Mouse (Mus musculus) ovary, postnatal 10 days (tissue): Measurements from ENCODE around the gene 1700018B08Rik.

Experiments
- DNase-seq: peaks from one replicate; pipeline ENCODE4 v3.0.0; 2022; ENCODE audit warnings: low spot score

The 1700018B08Rik gene

DNA sequence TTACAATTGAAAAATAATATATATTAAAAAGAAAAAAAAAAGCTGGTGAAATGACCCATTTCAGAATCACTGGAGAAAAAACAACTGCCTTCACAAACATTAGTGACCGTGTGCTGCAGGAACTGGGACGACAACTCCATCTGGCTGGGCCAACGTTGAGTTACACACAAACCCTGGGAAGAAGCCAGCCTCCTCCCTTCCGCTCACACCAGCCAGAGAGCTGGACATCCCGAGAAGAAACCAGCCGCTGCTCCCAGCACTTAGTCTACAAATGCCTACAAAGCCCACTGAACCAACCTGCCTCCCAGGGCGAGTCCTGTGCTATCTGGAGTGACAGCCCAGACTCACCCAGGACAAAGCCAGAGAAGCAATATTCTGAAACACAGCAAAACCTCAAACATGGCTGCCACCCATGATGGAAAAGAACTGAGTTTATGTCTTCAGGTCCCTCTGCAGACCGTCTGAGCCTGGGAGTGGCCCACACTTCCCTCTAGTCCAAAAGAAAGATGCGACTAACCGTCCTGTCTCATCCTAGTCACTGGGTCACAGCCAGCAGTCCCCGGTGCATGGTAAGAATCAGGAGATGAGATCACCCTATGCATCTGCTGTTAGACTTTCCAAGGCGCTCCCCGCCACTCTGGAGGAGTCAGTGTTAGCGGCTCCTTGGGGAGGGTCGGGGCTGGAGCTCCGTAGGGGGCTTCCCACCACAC is 17.7 kb upstream of the 1700018B08Rik start:
- DNase-seq: no peak

DNA sequence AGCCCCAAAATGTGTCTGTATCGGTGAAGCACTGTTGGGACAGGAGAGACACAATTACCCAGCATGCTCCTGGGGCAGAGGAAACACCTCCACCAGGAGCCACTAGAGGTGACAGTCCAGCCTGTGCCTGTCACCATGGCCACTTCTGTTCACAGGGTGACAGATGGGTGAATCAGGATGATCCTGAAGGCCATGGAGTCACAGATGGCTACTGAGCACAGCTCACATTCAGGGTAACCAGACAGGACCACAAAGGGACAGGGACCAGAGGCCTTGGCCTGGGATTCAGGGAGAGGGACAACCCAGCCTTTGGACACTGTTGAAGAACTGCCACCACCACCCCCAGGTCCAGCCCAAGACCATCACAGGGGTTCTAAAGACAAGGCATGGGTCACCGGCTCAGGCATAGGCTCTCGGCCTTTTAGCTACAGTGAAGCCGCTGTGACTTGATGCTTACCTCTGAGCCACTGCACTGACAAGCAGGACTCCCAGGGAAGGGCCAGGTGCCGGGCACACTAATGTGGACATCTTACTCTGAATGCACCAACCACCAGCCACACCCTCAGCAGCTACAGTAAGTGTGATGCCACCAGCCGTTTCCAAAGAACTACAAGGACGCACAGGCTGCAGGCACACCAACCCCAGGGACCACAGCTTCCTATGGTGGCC is 16.4 kb upstream of the 1700018B08Rik start:
- no peak for DNase-seq

GRCm38 (mm10) chr8:121559801-121560200 is 15.7 kb upstream of the 1700018B08Rik start:
- no peak for DNase-seq

DNA sequence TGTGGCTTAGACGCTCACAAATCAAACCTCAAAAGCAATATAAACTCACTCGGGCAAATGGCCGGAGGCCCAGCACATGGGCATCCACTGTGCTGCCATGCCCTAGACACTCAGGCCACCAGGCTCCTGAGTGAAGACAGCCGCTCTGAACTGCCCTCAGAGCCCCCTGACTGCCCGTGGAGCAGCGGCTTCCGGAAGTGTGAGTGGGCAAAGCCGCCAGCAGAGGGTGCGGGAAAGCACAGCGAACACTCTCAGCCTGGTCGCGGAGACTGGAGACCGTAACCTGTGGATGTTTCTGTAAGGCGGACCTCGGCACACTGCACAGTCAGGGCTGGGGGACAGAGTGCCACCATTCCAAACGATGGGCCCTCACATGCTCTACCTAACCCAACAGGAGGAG is 14.4 kb upstream of the 1700018B08Rik start:
- DNase-seq: no peak

DNA sequence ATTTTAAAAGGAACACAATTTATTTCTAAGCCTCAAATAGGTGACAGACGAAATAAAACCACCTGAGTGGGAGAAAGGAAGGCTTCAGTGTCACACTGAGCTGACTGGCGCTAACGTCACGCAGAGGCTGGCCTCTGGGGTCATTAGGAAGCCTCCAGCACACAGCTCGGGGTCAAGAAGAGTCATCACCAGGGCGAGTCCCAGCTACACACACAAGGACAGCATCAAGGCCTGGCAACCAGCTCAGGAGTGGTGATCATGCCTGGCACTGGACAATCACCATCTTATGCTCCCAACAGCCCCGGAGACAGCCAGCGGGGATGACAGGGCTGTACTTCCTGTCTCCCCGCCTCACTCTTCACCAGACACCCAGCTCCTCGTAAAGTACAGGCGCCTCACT is 13.6 kb upstream of the 1700018B08Rik start:
- no peak for DNase-seq

GRCm38 (mm10) chr8:121553831-121554475 is 9.8 kb upstream of the 1700018B08Rik start:
- DNase-seq: no peak

- no peak for DNase-seq
These were observed 8.4 kb upstream of the 1700018B08Rik start for GRCm38 (mm10) chr8:121552506-121552905.

GRCm38 (mm10) chr8:121551065-121551985 is 7.2 kb upstream of the 1700018B08Rik start:
- no peak for DNase-seq

- no peak for DNase-seq
These were observed 5.9 kb upstream of the 1700018B08Rik start for GRCm38 (mm10) chr8:121550056-121550455.

DNA sequence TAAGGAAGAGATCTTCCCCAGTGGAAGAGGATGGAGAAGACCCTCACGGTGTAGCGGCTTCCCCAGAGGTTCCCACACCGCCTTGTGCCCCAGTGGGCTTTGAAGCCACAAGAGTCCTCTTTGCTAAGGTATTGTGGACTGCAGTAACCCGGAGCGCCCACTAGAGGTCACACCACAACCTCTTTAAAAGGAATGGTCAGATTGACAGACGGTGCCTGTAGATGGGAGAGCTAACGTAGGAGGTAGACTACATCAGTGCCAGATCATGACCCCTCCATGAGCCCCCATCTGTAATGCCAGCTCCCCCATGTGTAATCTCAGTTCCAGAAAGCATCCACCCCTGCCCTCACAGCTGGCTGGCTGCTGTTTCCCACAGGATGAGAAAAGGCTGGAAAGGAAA is 3.0 kb upstream of the 1700018B08Rik start:
- DNase-seq: no peak

- DNase-seq: no peak
These were observed 816 bp upstream of the 1700018B08Rik start for GRCm38 (mm10) chr8:121544936-121545335.

DNA sequence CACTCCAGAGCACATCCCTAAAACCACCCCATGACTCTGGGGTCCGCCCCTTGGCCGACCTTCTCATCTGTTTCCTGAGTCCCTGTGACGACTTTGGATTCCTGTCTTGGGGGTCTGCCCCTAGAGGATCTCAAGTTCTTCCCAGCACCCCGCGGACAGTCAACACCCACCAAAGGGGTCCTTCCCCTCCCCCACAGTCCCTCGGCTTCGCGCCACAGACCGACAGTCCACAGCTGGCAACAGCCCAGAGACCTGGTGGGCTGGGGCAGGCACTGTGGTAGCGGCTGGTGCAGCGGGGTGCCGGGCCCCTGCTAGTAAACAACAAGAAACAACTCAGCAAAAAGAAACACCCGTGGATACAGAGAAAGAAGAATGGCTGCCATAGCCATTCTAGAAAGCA is 1.2 kb downstream of the 1700018B08Rik start:
- DNase-seq: no peak

DNA sequence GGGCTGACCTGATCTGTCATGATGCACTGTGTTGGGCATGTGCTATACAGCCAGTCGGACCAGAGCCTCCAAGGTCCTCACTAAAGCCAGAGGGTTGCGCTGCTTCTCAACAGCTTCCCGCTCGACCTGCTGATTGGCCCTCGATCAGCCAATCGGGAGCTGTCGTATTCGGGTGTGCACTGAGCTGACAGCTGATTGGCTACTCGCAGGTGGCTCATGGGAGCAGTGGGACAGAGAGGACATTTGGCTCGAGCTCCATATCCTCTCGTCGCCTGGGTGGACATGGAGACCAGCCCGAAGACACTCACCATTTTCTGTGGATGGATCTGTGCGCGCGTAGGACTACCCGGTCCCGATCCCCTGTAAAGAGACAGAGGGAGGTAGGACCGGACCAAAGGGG is 2.3 kb downstream of the 1700018B08Rik start:
- no peak for DNase-seq

DNA sequence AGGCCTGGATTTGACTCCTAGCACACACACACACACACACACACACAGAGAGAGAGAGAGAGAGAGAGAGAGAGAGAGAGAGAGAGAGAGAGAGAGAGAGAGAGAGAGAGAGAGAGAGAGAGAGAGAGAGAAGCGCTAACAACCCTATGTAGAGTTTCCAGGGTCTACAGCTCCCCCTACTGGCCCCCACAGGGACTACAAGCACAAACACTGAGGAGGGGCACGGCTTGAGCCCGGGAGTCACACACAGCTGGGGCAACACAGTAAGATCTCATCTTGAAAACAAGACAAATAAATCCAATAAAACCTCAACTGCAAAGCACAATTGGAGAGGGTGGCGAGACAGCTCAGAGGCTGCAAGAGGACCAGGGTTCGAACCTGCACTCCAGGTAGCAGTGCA is 11.7 kb downstream of the 1700018B08Rik start:
- no peak for DNase-seq

- no peak for DNase-seq
These were observed 13.5 kb downstream of the 1700018B08Rik start for GRCm38 (mm10) chr8:121530639-121531038.

DNA sequence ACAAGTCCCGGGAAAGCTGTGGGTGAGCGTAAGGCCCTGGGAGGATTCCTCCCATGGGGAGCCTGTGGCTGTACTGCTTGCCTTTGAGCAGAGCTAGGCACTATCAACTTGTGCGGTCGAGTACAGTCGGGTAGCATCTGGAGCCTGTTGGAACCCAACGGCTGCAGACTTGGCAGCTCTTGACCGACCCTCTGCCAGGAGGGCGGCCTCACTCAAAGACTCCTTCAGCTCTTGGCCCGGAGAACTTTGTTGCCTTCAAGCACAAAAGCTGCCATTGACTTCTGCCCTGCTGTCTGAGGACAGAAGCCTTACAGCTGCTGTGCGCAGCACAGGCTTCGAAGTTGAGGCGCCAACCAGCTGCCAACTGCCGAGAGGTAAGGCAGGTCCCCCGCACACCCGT is 15.3 kb downstream of the 1700018B08Rik start:
- DNase-seq: no peak

GRCm38 (mm10) chr8:121527751-121528150 is 16.4 kb downstream of the 1700018B08Rik start:
- no peak for DNase-seq

DNA sequence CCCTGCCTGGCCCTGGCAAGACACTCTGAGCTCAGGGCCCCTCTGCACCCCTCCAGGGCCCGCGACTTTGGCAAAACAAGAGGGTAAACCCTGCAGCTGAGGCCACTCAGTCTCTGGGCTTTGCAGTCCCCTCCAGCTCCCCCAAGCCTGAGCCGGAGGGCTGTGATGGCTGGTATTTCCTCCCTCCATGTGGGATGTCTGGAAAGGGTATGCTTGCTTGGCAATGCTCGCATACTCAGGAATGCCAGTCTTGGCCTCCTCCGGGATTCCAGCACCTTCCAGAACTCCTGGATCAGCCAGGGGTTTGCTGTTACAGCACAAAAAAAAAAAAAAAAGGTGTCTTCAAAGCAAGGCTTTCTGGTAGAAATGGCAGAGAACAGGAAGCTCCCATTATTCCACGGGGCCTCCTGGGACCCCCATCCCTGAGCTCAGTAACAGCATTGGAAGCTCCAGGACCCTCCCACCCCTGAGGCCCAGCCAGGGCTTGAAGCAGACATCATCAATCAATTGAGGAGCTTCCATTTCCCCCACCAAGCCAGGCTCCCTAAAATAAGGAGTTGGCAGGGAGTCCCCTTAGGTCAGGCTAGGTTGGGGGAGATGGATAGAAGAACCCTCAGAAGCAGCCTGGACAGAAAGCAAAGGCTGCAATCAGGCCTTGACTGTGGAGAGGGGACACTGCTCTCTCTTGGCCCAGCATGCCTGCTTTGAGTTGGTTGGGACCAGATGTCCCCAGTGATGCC is 17.1 kb downstream of the 1700018B08Rik start:
- no peak for DNase-seq

GRCm38 (mm10) chr8:121525111-121525818 is 18.9 kb downstream of the 1700018B08Rik start:
- no peak for DNase-seq

DNA sequence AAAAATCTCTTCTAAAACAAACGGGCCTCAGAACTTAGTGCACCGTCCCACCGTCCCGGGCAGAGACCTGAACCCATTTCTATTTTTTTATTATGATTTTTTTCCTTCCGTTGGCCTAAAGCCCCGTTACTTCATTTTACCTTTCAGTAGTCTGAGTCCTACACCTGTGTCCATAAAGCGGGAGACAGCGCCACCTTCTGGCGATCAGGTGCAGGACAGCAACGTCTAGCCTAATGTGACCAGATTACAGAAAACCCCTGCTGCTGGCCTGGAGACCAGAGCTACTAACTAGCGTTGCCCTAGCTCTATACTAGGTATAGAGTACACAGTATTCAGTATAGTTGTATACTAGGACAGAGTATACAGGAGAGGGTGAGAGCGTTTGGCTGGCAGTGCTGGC is 30.7 kb downstream of the 1700018B08Rik start:
- DNase-seq: peak; percentile 68

- DNase-seq: no peak
These were observed 32.4 kb downstream of the 1700018B08Rik start for GRCm38 (mm10) chr8:121511751-121512150.
